Mouse (Mus musculus) megakaryocyte-erythroid progenitor cell, adult 5-6 weeks (primary cell): Measurements from ENCODE around the gene Pnma1. TPM values are rescaled to one million over a fixed set of nuclear protein-coding genes. Genes with fewer than 3 reads are reported as not detected.

Source experiments
- ATAC-seq: replicated peaks from 2 replicates; pipeline ENCODE4 v1.8.0; 2016; ENCODE audit warnings: mild to moderate bottlenecking, inconsistent platforms; ENCODE audit not compliant: severe bottlenecking, poor library complexity, low FRiP score, low TSS enrichment
- total RNA-seq, 2 experiments: library from RNA; stranded (forward) in 1 of 2; stranded (reverse) in 1 of 2; fragments of 200-1000, 215-1000 nt in 1 of 2; fragments of >200 nt in 1 of 2; fragmentation: Nextera tagmentation in 1 of 2; gene quantifications; 2 replicates each; pipeline ENCODE4 v1.2.3; 2014 to 2017

The Pnma1 gene
- total RNA-seq, 2 experiments from 2014 or later, result 1.2 TPM; not detected in 1

GRCm38 (mm10) chr12:84160491-84160890 lies 12.2 kb upstream of the Pnma1 start:
- no peak for ATAC-seq

- no peak for ATAC-seq
Measured at GRCm38 (mm10) chr12:84158156-84158555, 9.9 kb upstream of the Pnma1 start.

- ATAC-seq, result no peak
Measured at GRCm38 (mm10) chr12:84156210-84156609, 7.9 kb upstream of the Pnma1 start.

- no peak for ATAC-seq
Measured at GRCm38 (mm10) chr12:84155523-84155871, 7.2 kb upstream of the Pnma1 start.

- ATAC-seq, result no peak
Measured at GRCm38 (mm10) chr12:84154786-84155522, 6.7 kb upstream of the Pnma1 start.

GRCm38 (mm10) chr12:84153414-84153813 lies 5.1 kb upstream of the Pnma1 start:
- ATAC-seq, result no peak

GRCm38 (mm10) chr12:84152352-84153190 lies 4.3 kb upstream of the Pnma1 start:
- ATAC-seq, result no peak

- no peak for ATAC-seq
Measured at GRCm38 (mm10) chr12:84151911-84152310, 3.6 kb upstream of the Pnma1 start.

GRCm38 (mm10) chr12:84150976-84151375 lies 2.7 kb upstream of the Pnma1 start:
- peak; percentile 70 for ATAC-seq

GRCm38 (mm10) chr12:84149971-84150370 lies 1.7 kb upstream of the Pnma1 start:
- ATAC-seq, result no peak

- no peak for ATAC-seq
Measured at GRCm38 (mm10) chr12:84148622-84149012, 328 bp upstream of the Pnma1 start.

GRCm38 (mm10) chr12:84142281-84143050 lies 5.8 kb downstream of the Pnma1 start:
- ATAC-seq, result no peak

GRCm38 (mm10) chr12:84141271-84141670 lies 7.0 kb downstream of the Pnma1 start:
- ATAC-seq, result no peak

- no peak for ATAC-seq
Measured at GRCm38 (mm10) chr12:84140135-84140534, 8.2 kb downstream of the Pnma1 start.

- ATAC-seq, result no peak
Measured at GRCm38 (mm10) chr12:84137131-84137530, 11.2 kb downstream of the Pnma1 start.

- ATAC-seq, result 0 out of 2 replicates have a peak, but pooled peaks have one; percentile 57
Measured at GRCm38 (mm10) chr12:84132265-84132664, 16.0 kb downstream of the Pnma1 start.

- ATAC-seq, result no peak
Measured at GRCm38 (mm10) chr12:84129931-84130330, 18.4 kb downstream of the Pnma1 start.

- ATAC-seq, result no peak
Measured at GRCm38 (mm10) chr12:84128576-84128975, 19.7 kb downstream of the Pnma1 start.

- no peak for ATAC-seq
Measured at GRCm38 (mm10) chr12:84126899-84127298, 21.4 kb downstream of the Pnma1 start.

GRCm38 (mm10) chr12:84125892-84126291 lies 22.4 kb downstream of the Pnma1 start:
- ATAC-seq, result no peak
